Mouse (Mus musculus): ENCODE measurements around the gene Resf1. TPM values are rescaled to one million over a fixed set of nuclear protein-coding genes. Genes with fewer than 3 reads are reported as not detected.

The Resf1 gene
- 1.1 and 1.5 TPM in 2 replicates for polyA plus RNA-seq (2012; rRNA removed)

DNA sequence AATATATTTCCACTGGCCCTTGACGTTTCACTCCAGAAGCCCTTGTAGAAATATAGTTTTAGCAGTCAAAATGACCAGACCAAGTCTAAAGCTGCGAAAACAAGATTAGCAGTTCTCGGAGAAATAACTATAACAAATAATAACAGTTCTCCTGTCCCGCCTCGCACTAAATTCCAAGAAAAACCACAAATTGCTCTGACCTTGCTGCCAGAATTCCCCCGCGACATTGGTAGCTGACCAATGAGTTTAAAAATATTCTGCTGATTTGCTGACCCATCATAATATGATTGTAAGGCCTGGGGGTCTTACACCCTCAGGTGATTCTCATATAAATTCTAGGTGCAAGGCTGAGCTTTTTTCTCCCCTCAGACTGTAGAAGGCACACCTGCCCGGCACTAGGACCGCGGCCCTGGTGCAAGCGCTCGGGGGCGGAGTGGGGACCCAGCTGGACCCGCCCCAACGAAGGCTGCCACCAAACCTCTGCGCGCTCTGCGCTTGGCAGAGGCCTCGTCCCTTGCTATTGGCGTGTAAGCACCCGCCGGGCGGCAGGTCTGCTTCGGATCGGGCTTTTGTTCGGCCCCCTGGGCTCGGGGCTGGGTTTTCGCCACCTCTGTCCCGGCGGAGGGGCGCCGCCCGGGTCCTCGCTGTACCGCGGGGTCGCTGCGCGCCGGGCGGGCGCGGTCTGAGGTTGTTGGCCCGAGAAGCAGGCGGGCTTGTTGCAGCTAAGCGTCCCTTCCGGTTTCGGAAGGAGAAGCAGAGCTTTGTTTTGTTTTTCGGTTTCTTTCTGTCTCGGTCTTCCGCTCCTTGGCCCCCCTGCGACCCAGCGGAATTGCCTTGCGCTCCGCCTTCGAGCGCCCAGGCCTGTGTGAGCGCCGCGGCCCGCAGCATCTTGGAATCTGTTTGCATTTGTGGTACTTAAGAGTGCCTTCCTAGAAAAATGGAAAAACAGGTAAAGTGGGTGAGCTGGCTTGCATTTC is at the start of gene Resf1:
TSS of gene Resf1 (plus strand) at position 459 of the 977 bp plus-strand sequence.

Other genes with a start within 250 kb of the Resf1 start
- 0.70 and 1.2 TPM in 2 replicates for gene Dennd5b, start 207.7 kb upstream of the Resf1 start, polyA plus RNA-seq (2012; rRNA removed)
- gene Gm10203, start 179.2 kb upstream of the Resf1 start, polyA plus RNA-seq (2012; rRNA removed) = not detected in 2 replicates
- gene Etfbkmt, start 169.6 kb upstream of the Resf1 start, polyA plus RNA-seq (2012; rRNA removed) = 0.44 and 0.67 TPM in 2 replicates
- gene Amn1, start 120.7 kb upstream of the Resf1 start, polyA plus RNA-seq (2012; rRNA removed) = 1.4 and 4.0 TPM in 2 replicates
- gene Bicd1, start 99.5 kb downstream of the Resf1 start, polyA plus RNA-seq (2012; rRNA removed) = 0.60 and 0.66 TPM in 2 replicates

All from stomach, adult 2 months (tissue).